Mouse (Mus musculus) ES-Bruce4 (cell line): ENCODE measurements at regions not wholly inside any gene's neighbourhood (a gene's known extent, or its start where the extent isn't known, plus 50 kb on each side); places are given as distances from the start of the nearest gene placed in this dataset.

ENCODE experiments used
- CTCF ChIP-seq: IDR thresholded peaks from one replicate; pipeline ENCODE4 v1.8.1; 2011; ENCODE audit warnings: low read depth, low read length
- POLR2A ChIP-seq: IDR thresholded peaks from one replicate; pipeline ENCODE4 v1.8.1; 2011; ENCODE audit warnings: low read length; ENCODE audit not compliant: insufficient read depth

- TF ChIP-seq CTCF: no peak
- no peak for TF ChIP-seq POLR2A
These were observed 65.1 kb downstream of the Scg2 start for GRCm38 (mm10) chr1:79374811-79375210.
